Mouse (Mus musculus): Measurements from ENCODE around the gene Lin54.
"Not testable (repeated sequence)": the region's sequence is repeated elsewhere in the genome, so short reads cannot be mapped to it uniquely, and the experiment has no call there.

The Lin54 gene

GRCm38 (mm10) chr5:100489340-100489739 lies 11.1 kb downstream of the Lin54 start:
- no peak for DNase-seq (ENCODE audit: low read depth, low spot score)

- no peak for DNase-seq (ENCODE audit: low read depth, low spot score)
These were observed 12.2 kb downstream of the Lin54 start for GRCm38 (mm10) chr5:100488231-100488630.

- no peak for DNase-seq (ENCODE audit: low read depth, low spot score)
These were observed 13.3 kb downstream of the Lin54 start for GRCm38 (mm10) chr5:100487120-100487519.

GRCm38 (mm10) chr5:100483569-100483968 lies 16.9 kb downstream of the Lin54 start:
- no peak for DNase-seq (ENCODE audit: low read depth, low spot score)

- DNase-seq (ENCODE audit: low read depth, low spot score) = no peak
These were observed 22.8 kb downstream of the Lin54 start for GRCm38 (mm10) chr5:100477604-100478003.

- DNase-seq (ENCODE audit: low read depth, low spot score) = no peak
These were observed 24.1 kb downstream of the Lin54 start for GRCm38 (mm10) chr5:100476328-100476727.

- no peak for DNase-seq (ENCODE audit: low read depth, low spot score)
These were observed 33.1 kb downstream of the Lin54 start for GRCm38 (mm10) chr5:100467336-100467735.

- DNase-seq (ENCODE audit: low read depth, low spot score) = no peak
These were observed 33.8 kb downstream of the Lin54 start for GRCm38 (mm10) chr5:100466624-100467023.

GRCm38 (mm10) chr5:100462374-100462773 lies 38.1 kb downstream of the Lin54 start:
- no peak for DNase-seq (ENCODE audit: low read depth, low spot score)

GRCm38 (mm10) chr5:100461526-100461925 lies 38.9 kb downstream of the Lin54 start:
- DNase-seq (ENCODE audit: low read depth, low spot score) = no peak

- no peak for DNase-seq (ENCODE audit: low read depth, low spot score)
These were observed 41.0 kb downstream of the Lin54 start for GRCm38 (mm10) chr5:100459468-100459867.

GRCm38 (mm10) chr5:100451871-100452270 lies 48.6 kb downstream of the Lin54 start:
- DNase-seq (ENCODE audit: low read depth, low spot score) = no peak

GRCm38 (mm10) chr5:100438796-100439195 lies 61.6 kb downstream of the Lin54 start:
- DNase-seq (ENCODE audit: low read depth, low spot score) = no peak

GRCm38 (mm10) chr5:100437917-100438316 lies 62.5 kb downstream of the Lin54 start:
- DNase-seq (ENCODE audit: low read depth, low spot score) = no peak

GRCm38 (mm10) chr5:100437086-100437485 lies 63.4 kb downstream of the Lin54 start:
- DNase-seq (ENCODE audit: low read depth, low spot score) = no peak

GRCm38 (mm10) chr5:100430966-100431365 lies 69.5 kb downstream of the Lin54 start:
- DNase-seq (ENCODE audit: low read depth, low spot score) = no peak

GRCm38 (mm10) chr5:100430076-100430390 lies 70.4 kb downstream of the Lin54 start:
- DNase-seq (ENCODE audit: low read depth, low spot score) = no peak

- peak; percentile 98 for DNase-seq (ENCODE audit: low read depth, low spot score)
These were observed 70.9 kb downstream of the Lin54 start for GRCm38 (mm10) chr5:100429344-100430075.

GRCm38 (mm10) chr5:100428734-100429343 lies 71.6 kb downstream of the Lin54 start:
- no peak for DNase-seq (ENCODE audit: low read depth, low spot score)

- DNase-seq (ENCODE audit: low read depth, low spot score) = no peak
These were observed 72.3 kb downstream of the Lin54 start for GRCm38 (mm10) chr5:100428031-100428733.

GRCm38 (mm10) chr5:100427276-100427675 lies 73.2 kb downstream of the Lin54 start:
- DNase-seq (ENCODE audit: low read depth, low spot score) = no peak

- DNase-seq (ENCODE audit: low read depth, low spot score) = not testable (repeated sequence)
These were observed 74.6 kb downstream of the Lin54 start for GRCm38 (mm10) chr5:100425823-100426222.

- DNase-seq (ENCODE audit: low read depth, low spot score) = no peak
These were observed 76.2 kb downstream of the Lin54 start for GRCm38 (mm10) chr5:100424252-100424651.

Data from skeletal muscle tissue, adult 2 months (tissue).